Mouse (Mus musculus): ENCODE data around the gene Gpr12.
"Not testable (repeated sequence)": the region's sequence is repeated elsewhere in the genome, so short reads cannot be mapped to it uniquely, and the experiment has no call there.

DNA sequence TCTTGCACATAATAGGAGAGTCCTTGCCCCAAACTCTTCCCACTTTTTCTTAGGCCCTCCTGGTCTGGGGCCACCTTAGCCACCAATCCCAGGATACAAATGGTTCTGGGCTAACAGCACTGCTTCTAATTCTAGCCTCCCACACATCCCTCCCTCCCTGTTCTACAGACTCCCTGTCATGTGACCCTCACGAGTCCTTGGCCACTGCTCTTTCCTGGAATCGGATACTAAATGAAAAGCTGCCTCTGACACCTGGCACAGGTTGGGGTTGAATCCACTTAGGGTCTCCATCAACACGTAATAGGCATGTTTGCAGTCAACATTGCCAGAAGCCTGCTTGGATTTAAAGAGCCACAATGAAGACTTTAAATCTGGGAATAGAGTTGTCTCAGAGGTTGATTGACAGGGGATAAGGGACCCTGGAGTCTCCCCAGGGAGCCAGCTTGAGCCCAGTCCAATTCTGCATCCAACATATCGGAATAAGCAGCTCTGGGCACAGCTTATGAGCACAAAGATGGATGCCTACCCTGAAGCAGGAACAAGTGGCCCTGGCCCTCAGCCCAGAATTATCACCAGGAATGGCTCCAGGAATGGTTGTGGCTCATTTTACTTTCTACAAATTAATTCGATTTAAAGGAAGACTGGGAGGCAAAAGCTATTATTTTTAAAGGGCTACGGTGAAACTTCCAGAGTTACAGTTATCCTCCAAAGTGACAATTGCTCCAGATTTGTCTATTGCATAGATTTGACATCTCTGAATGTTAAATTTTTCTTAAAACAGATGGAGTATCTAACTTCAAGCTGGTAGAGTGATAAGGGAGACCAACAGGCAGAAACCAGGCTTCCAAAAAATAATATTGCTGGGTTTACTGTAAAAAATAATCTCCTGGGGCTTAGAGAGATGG lies 13.0 kb downstream of the Gpr12 start:
- TF ChIP-seq EP300, CTCF (IDR thresholded peaks at IDR 0.05; ENCODE audit: low read depth): not testable (repeated sequence)
